Mouse (Mus musculus): ENCODE measurements around the gene Tmcc3.

DNA sequence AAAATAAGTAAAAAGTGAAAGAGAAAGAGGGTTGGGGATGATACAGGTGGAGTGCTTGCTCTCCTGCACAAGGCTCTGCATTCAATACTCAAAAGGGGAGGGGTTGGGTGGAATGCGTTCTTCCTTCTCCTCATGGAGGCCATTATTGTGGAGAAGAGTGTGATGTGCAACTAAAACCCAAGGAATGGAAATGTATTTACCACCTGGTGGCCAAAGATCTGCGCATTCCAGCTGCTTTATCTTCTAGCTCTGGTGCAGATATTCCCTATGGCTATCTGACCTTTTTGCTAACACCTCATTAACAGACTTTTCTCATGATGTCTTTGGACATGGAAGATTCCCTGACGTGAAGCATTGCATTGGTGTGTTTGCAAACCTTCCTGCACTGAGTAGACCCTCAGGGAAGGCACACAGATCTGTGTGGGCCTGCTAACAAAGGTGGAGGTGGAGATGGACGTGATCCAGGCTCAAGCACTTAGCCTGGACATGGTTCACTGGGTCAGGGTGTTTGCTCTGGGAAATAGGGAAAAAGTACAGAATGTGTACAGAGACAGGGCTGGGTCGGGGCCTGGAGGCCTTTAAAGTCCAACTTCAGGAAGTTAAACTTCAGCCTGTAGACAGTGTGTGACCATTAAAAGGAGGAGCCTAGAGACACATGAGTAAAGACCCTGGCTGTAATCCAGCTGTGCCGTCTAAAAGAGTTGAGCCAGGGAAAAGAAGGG lies 245.8 kb downstream of the Tmcc3 start:
- TF ChIP-seq POLR2A (IDR thresholded peaks at IDR 0.05; ENCODE audit: control insufficient read depth, extremely low read depth, insufficient read depth, low read length, poor library complexity) (no peak), CTCF (IDR thresholded peaks at IDR 0.05; ENCODE audit: borderline replicate concordance, control insufficient read depth, extremely low read depth, insufficient read depth, low read length, poor library complexity) (no peak)

All from thymus, adult 2 months (tissue).